Mouse (Mus musculus): ENCODE measurements around the gene Cacna2d4.

Cacna2d4 gene

DNA sequence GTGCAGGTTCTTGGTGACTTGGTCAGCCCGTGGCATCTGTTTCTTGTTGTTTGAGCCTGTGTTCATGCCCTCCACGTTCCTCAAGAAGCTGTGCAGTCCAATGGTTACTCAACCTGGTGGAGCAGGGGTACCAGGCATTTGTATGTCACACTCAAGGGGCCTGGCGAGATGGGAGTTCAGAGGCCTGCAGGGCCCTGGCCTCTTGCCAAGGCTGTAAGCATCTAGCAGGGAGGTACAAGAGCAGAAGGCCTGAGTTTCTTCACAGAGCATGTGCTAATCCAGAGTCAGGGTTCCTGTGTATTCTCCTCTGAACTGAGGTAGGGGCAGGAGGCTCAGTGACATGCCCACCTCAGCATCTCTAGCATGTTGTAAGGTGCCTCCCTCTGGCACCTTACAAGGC, 76.8 kb downstream of the Cacna2d4 start:
- no peak for DNase-seq (ENCODE audit: low spot score)

DNA sequence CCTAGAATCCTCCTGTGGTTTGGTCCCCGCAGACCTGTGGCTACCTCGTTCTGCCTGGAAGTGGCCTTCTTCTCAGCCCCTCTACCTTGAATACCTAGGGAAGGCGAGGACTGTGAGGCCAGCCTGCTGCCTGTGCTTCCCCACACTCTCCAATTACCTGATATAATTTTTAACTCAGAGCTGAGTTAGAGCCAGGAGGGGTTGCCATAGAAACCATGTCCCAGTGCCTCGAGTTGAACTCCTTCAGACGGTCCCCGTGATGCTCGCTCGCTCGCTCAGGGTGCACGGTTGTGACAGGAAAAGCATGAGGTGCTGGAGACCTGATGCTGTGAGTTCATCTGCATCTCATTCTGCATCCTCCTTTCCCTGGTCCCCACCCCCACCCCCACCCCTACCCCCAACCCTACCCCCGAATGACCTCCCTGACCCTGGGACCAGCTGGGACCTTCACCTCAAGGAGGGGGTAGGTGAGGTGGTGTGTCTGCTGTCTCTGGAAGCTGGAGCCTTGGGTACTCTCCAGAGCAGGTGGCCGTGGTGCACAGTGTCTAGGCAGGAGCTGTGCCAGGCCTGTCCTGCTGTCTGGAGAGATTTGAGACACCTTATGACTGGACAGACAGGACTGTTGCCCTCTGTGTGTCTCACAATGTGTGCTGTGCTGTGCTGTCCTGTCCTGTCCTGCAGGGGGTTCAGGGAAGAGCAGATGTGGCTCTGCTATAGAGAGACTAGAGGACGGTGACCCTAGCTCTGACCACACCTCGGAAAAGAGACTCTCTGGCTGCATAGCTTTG, 77.5 kb downstream of the Cacna2d4 start:
- no peak for DNase-seq (ENCODE audit: low spot score)

DNA sequence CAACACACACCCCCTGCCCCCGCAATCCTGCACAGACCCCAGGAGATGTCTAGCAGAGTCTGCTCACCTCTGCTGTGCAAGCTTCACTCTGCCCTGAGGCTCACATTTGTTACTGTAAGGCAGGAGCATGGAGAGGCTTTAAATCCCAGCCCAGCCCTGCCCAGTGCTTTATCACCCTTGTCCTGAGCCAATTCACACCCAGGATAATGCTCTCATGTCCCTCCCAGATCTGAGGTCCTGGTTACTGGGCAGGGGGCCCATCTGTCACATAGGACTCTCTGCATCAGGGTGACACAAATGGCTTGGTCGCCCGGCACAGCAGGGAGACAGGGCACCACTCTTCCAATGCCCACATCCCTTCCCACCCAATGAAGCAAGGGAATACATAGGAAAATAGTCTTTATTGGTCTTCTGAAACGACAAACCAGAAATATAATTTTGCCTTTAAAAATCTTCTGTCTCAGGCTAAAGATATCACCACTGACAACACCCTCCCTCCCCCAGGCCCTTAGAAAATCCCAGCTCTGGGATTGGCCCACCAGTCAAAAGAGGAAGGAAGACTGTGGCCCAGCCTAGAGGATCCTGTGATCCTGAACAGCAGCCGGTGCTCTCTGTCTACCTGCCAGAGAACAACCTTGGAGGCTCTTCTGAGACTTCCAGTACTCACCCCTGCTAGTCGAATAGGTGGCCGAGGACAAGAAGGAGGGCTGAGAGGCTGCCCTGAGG, 78.6 kb downstream of the Cacna2d4 start:
- no peak for DNase-seq (ENCODE audit: low spot score)

DNA sequence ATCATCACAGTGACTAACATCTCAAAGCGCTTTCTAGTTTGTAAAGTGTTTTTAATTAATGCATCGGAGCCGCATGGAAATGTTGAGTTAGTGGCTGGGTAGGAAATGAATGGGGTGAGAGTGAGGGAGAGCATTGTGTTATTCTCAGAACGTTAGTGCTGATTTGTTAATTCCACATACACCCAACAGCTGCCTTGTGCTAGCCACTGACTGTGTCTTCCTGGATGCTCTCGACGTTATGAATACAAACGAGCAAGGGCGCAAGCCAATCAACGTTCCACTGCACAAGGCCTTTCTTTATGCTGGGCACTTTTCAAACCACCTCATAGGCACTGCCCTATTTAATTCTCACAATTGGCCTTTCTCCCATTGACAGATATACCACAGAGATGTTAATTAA, 82.4 kb downstream of the Cacna2d4 start:
- no peak for DNase-seq (ENCODE audit: low spot score)

DNA sequence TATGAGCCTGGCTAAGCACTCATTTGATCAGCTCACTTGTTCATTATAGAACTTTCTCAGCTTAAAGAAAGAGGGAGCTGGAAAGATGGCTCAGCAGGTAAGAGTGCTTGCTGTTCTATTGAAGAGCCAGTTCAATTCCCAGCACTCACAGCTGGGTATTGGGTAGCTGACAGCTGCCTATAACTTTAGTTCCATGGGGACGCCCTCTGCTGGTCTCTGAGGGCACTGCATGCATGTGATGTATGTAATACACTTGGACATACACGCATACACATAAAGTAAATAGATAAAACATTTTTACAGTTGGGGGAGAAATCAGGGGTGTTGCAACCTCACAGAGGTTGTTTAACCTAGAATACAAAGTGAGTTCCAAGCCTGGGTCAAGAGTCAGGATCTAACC, 83.0 kb downstream of the Cacna2d4 start:
- DNase-seq (ENCODE audit: low spot score) = no peak

DNA sequence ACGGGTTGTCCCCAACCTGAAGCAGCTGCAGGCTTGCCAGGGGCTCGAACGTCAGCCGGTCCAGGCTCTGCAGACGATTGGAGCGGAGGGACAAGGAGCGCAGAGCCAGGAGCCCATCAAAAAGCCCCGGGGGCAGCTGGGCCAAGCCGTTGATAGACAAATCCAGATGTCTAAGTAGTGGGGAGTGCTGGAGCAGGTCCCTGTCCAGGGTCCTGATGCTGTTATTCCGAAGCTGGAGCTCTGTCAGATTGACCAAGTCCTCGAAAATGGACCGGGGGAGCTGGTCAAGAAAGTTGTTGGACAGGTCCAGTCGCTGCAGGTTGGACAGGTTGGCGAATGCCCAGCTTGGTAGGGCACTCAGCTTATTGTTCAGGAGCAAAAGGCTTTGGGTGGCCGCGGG, 84.2 kb downstream of the Cacna2d4 start:
- no peak for DNase-seq (ENCODE audit: low spot score)

DNA sequence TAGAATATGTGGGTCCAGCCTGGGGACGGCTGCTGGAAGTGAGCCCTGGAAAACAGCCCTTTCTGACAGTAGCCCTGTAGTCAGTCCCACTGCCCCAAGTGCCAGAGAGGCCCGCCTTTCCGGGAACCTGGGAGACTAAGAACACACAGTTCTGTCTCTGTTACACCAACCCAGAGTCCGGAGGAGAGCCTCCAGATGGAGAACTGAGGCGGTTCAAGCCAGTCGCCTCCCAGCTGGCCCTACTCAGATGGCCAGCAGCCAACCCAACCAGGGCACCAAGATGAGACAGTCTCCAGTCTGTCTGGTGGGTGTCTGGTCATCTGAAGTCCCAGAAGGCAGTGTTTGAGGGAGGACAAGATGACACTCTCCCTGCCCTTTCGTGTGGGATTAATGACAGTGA, 85.4 kb downstream of the Cacna2d4 start:
- DNase-seq (ENCODE audit: low spot score) = no peak

DNA sequence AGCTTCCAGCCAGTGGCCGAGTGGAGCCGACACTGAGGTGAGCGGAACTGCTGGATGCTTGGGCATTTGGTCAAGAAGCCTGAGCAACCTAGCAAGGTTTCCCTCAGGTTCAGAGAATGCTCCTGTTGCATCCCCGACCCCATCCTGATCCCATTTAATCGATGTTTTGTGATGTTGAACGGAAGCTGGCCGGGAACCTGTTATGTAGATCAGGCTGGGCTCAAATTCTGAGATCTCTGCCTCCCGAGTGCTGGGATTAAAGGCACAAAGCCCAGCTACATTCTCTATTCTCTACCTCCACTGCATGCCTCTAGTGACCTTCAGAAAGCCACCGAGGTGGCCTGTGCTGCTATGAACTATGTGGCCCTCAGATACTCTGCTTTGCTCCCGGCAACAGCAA, 88.5 kb downstream of the Cacna2d4 start:
- DNase-seq (ENCODE audit: low spot score) = no peak

DNA sequence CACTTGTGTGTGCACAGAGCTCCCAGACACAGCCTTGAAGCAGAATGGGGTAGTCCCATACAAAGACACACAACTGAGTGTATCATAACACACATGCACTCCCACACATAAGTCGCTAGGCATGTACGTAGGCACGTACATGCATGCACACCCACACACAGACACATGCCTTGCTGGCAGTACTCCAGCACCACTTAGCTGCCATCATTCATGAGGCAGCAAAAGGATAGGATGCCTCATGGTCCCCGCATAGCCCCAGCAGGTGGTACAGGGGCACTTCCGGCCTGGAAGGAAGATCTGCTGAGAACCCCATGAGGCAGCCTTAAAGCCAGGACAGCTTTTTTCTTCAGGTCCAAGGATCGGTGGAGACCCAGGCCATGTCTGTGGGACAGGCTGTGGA, 89.7 kb downstream of the Cacna2d4 start:
- DNase-seq (ENCODE audit: low spot score) = no peak

DNA sequence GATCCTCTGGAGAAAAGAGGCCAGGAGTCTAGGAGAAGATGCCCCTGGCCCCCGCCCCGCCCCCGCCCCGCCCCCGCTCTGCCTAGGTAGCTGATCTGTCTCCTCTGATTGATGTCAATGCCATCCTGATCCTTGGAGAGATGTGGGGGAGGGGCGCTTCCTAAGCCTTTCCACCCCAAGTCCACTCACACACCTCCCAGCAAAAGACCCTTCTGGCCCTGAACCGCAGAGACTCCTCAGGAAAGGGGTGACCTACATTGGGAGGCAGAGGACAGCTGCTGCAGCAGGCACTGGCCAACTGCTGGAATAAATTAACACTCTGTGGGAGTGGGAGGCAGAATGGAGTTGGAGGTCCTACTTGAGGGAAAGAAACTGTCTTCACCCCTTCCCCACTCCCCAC, 90.2 kb downstream of the Cacna2d4 start:
- DNase-seq (ENCODE audit: low spot score) = no peak

DNA sequence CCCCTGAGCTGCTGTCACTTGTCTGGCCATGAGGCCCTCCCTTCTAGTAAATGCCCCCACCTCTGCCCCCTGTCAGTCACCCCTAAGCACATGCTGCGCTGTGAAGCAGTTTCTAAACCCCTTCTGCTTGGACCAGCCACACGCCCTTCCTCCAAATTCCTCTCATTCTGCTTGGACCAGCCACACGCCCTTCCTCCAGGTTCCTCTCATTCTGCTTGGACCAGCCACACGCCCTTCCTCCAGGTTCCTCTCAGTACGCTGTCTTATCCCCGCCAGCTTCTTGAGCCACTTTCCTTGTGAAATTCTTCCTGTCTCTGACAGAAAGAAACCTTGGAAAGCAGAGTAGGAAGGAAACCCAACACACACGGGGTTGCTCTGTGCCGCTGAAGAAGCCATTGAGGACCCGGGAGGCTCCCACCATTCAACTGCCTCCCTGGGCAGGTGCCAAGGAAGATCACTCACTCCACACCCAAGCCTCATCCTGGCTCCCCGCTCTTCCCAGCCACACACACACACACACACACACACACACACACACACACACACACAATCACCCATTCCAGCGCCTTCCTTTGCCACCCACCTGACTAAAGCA, 92.3 kb downstream of the Cacna2d4 start:
- DNase-seq (ENCODE audit: low spot score) = no peak

DNA sequence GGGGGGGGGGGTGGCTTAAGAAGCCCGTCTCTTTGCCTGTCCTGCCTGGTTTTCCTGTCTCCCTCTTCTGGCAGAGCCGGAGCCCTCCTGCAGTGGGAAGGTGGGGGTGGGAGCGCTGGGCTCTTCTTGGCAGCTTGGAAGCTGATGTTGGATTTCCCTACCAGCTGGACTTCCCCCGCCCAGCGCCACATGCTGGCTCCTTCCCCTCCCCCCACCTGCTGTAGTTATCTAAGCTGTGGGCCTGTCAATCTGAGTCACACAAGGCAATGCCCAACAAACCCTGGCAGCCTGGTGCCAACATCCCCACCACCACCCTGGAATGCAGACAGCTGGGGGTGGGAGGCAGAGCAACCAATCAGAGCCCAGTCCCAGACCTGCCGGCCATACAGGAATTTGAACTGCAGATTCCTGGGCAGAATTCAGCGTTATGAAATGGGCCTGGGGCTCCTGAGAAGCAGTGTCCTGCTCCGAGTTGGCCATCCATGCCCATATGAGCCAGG, 92.9 kb downstream of the Cacna2d4 start:
- no peak for DNase-seq (ENCODE audit: low spot score)

DNA sequence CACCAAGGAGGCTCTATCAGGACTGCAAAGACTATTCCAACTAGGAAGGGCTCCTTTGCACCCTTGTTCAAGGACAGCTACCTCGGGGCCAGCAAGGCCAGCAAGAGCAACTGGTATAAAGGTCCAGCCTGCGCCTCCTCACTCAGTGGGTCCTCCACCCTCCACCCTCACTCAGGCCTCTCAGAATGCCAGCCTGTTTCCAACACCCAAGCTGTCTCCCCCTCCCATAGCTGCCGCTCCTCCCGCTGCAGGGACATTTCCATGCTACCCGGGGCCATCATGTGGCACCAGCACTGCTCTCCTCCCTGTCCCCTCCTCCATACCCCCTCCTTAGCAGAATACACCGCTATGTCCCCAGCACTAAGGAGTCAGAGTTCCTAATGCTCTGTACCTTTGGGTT, 93.6 kb downstream of the Cacna2d4 start:
- DNase-seq (ENCODE audit: low spot score) = no peak

DNA sequence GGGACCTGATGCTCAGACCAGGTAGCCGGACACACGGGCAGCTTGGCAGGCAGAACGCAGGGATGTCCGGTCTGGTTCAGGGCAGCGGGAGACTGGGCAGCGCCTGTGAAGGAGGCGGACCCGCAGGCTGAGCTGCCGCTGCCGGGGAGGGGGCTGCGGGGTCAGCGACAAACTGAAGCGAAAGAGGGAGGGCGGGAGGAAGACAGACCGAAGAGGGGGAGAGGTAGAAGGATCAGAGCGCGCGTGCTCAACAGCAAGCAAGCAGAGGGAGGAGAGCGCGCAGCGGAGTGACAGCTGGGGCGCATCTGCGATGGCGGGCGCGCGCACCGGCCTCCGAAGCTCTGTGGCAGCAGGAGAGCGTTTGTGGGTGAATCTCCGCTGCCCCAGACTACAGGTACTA, 94.2 kb downstream of the Cacna2d4 start, which contains the start of gene Lrtm2:
TSS of gene Lrtm2 (minus strand) at position 261 of the 400 bp plus-strand sequence.
- DNase-seq (ENCODE audit: low spot score) = no peak

DNA sequence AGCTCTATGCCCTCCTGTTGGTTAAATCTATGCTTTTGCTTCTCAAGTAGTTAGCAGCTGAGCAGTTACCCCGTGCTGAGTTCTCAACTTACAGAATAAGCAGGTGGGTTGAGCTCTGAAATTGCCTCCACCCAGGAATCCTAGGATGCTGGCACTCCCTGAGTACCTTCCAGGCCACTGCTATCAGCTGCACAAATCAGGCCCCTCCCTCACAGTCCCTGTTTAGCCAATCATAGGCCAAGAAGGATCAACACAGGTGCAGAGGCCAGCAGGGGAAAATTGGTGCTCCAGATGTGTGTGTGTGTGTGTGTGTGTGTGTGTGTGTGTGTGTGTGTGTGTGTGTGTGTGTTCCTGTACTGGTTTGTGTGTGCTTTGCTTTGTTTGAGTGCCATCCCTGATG, 95.8 kb downstream of the Cacna2d4 start:
- no peak for DNase-seq (ENCODE audit: low spot score)

DNA sequence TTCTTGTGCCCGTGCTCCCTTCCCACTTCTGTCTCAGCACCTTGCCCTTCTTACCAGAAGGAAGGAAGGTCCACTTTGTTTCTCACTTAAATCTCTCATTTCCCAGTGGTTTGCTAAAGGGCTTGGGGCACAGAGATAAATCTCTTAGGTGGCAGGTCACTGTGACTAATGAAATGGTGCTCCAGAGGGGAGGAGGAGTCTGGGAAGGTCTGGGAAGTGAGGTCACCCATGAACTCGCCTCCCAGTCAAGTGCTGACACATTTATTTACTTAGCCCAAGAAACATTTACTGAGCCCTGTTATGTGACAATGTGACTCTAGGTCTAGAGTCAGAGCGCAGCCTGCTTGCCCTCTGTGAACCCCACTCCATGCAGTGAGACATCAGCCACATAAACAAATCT, 96.9 kb downstream of the Cacna2d4 start:
- no peak for DNase-seq (ENCODE audit: low spot score)

DNA sequence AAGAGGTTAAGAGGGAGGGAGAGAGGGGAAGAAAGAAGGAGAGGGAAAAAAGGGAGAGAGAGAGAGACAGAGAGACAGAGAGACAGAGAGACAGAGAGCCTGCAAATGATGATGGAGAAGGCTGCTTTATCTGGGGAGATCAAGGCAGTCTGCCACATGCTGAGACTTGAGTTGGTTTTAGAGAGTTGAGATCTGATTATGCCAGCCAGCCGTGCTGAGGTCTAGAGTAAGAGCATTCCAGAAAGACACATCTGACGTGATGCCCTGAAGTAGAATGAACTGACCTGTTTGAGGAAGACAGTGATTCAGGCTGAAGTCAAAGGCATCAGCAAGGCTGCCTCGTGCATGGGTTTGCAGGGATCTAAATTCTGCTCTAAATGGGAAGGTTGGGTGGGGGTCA, 97.5 kb downstream of the Cacna2d4 start:
- DNase-seq (ENCODE audit: low spot score) = no peak

DNA sequence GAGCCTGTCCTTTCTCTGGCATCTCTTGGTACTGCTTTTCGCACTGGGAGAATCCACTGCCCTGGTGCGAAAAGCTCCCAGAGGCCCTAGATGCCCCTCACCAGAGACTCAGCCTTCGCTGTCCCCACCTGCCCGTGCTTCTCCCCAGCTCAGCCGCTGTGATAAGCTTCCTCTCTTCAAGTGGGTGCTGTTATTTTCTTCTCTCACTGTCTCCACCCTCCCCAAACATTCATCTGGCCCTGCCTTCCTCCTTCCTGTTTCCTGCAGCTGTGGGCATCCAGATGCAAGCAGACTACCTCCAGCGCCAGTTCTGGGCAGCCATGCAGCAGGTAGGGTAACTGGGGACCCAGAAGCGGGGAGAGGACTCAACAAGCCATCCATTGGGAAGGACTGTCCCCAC, 99.8 kb downstream of the Cacna2d4 start:
- DNase-seq (ENCODE audit: low spot score) = no peak

DNA sequence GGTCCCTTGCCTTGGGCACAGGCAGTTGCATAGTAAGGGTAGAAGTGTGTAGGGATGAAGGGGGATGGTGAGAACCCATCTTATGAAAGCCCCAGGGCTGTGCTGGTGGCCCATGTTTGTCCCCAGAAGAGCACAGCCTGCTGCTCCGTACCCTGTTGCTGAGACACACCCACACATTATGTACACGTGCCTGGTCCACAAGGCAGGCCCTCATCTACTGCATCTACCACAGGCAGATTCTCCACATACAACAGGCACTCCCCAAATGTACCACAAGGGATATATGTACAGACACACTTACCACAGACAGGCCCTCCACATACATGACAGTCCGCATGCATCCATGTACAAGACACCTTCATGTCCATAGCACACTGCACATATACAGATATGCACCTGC, 101.0 kb downstream of the Cacna2d4 start:
- no peak for DNase-seq (ENCODE audit: low spot score)

DNA sequence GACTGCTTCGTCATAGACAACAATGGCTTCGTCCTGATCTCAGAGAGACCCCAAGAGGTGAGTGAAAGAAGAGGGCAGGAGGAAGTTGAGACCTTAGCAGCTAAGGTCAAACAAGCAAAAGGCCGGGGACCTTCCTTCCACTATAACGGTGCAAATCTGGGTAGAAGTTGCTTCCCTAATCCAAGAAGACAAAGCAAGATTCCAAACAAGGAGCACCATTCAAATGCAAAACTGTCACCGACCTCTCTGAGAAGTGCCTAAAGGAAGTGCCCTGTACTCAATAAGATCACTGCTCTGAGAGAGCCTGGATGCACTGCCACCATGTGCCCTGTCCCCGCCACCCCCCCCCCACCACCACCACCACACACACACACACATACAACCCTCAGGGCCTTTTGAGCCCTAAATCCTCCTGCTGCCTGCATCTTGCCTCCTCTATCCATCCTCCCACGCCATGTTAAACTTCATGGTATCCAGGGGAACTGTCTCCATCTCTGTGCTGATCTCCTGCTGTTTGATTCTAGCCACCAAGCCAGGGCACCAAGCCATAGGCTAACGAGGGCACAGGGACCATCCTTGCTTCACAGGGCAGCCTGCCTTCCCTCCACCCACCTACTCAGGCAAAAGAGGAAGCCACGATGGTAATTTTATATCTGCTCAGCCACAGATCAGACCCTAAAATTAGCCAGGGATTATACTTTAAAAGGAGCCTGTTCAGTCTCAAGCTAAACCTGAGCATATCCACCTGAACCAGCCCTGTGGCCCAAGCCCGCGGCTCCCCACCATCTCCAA, 102.0 kb downstream of the Cacna2d4 start:
- DNase-seq (ENCODE audit: low spot score) = no peak

DNA sequence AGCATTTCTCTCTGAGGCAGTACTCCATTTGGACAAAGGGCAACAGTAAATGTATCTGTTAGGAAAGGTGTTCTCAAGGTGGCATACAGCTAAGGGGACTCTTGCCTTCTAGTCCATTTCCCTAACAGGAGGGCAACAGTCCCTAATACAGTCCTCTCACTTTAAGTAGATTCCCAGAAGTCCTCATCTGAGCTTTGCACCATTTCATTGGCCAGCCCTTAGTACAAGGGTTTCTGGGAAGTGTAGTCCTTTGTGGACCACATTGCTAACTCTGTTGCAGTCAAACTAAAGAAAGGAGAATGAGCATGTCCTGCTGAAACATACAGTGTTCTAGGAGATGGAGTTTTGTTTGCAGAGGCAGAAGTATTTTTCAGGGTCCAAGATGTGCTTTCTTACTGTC, 105.1 kb downstream of the Cacna2d4 start:
- DNase-seq (ENCODE audit: low spot score) = no peak

DNA sequence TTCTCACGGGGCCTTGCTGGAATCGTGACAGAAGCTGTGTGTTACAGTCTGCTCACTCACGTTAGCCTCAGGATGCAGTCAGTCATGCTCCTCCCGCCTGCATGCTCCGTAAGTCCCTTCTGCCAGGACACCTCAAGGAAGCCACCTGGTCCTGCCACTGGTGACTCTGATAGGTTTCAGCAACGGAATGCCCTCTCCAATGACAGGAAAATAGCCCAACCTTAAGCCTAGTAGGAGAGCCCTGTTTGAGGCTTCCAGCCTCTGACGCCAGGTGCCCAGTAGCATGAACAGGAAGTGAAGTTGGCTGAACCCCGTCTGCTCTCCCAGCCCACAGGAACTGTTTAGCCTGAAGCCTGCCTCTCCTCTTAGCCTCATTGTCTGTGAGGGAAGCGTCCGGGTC, 109.9 kb downstream of the Cacna2d4 start:
- DNase-seq (ENCODE audit: low spot score) = no peak
